8 mouse cellular contexts compared by ENCODE assay signal in genomic region chr17:45312510-45313266, GRCm38 (mm10).
DNase-seq lines count a peak whose midpoint lies in the region; ATAC-seq and TF ChIP-seq lines count a peak whose summit lies in the region.

No protein-coding gene starts in this region.

- no peak for TF ChIP-seq CTCF in stomach, postnatal 0 days (IDR thresholded peaks at IDR 0.05; ENCODE audit: low read depth)

- H3K9me3 ChIP-seq in forebrain, embryonic 16.5 days (ENCODE audit: control insufficient read depth, low read length), result no peaks in the 10 kb centered on the region
- H3K9me3 ChIP-seq in forebrain, embryonic 11.5 days (ENCODE audit: control insufficient read depth, low read length), result no peaks in the 10 kb centered on the region; the same call in 1 of the 2 replicates
- H3K9me3 ChIP-seq in lung, embryonic 15.5 days, result no peaks in the 10 kb centered on the region
- peaks cover 6% of the 10 kb centered on the region; the same call in 1 of the 2 replicates for H3K9me3 ChIP-seq in stomach, postnatal 0 days (ENCODE audit: control insufficient read depth, low read length)

- H3K27ac ChIP-seq in forebrain, embryonic 16.5 days (ENCODE audit: low read length), result no peak overlapping the region
- H3K27ac ChIP-seq in forebrain, embryonic 11.5 days (ENCODE audit: low read depth, low read length), result no peak overlapping the region
- no peak overlapping the region for H3K27ac ChIP-seq in lung, embryonic 15.5 days
- no peak overlapping the region for H3K27ac ChIP-seq in stomach, postnatal 0 days (replicated peaks)

- ATAC-seq in forebrain, embryonic 16.5 days, result peak; percentile 81
- no peak for ATAC-seq in forebrain, embryonic 11.5 days (replicated peaks; ENCODE audit: low FRiP score)
- peak; percentile 76 for ATAC-seq in lung, embryonic 15.5 days (ENCODE audit: borderline replicate concordance, extremely low read depth, low FRiP score, low TSS enrichment)
- peak; percentile 49; the same call in 1 of the 2 replicates for ATAC-seq in stomach, postnatal 0 days (ENCODE audit: low FRiP score, low TSS enrichment)

- TF ChIP-seq EP300 in stomach, postnatal 0 days (optimal IDR thresholded peaks at IDR 0.05), result no peak

- no peak overlapping the region for H3K4me2 ChIP-seq in forebrain, embryonic 16.5 days (ENCODE audit: low read length)
- H3K4me2 ChIP-seq in forebrain, embryonic 11.5 days (ENCODE audit: low read depth, low read length, severe bottlenecking), result no peak overlapping the region
- H3K4me2 ChIP-seq in lung, embryonic 15.5 days, result no peak overlapping the region
- no peak overlapping the region for H3K4me2 ChIP-seq in stomach, postnatal 0 days (replicated peaks; ENCODE audit: low read depth)

- DNase-seq in forebrain, embryonic 11.5 days (ENCODE audit: low spot score), result no peak
- peak; percentile 61 for DNase-seq in brain, embryonic 18.5 days (ENCODE audit: low read depth, low spot score)
- DNase-seq in gastrocnemius, postnatal 10 days, result peak; percentile 51
- peak; percentile 19 to 60 for DNase-seq in kidney, postnatal 25 days
- DNase-seq in stomach, postnatal 0 days (ENCODE audit: low spot score), result peak; percentile 23
- DNase-seq in embryo, embryonic 10.5 days (ENCODE audit: low spot score), result no peak

- H3K9ac ChIP-seq in forebrain, embryonic 16.5 days (replicated peaks; ENCODE audit: low read depth, low read length), result no peak overlapping the region
- H3K9ac ChIP-seq in forebrain, embryonic 11.5 days (ENCODE audit: low read length), result no peak overlapping the region
- H3K9ac ChIP-seq in lung, embryonic 15.5 days, result no peak overlapping the region
- no peak overlapping the region for H3K9ac ChIP-seq in stomach, postnatal 0 days (ENCODE audit: low read length)

- no peaks in the 10 kb centered on the region for H3K36me3 ChIP-seq in forebrain, embryonic 16.5 days (ENCODE audit: control insufficient read depth, insufficient read depth)
- no peaks in the 10 kb centered on the region for H3K36me3 ChIP-seq in forebrain, embryonic 11.5 days (ENCODE audit: control insufficient read depth, insufficient read depth, low read length)
- no peaks in the 10 kb centered on the region for H3K36me3 ChIP-seq in lung, embryonic 15.5 days
- no peaks in the 10 kb centered on the region for H3K36me3 ChIP-seq in stomach, postnatal 0 days (ENCODE audit: control insufficient read depth, insufficient read depth, low read length)

- no peak overlapping the region for H3K4me3 ChIP-seq in forebrain, embryonic 16.5 days (replicated peaks; ENCODE audit: low read length)
- no peak overlapping the region for H3K4me3 ChIP-seq in forebrain, embryonic 11.5 days (ENCODE audit: low read depth, low read length)
- no peak overlapping the region for H3K4me3 ChIP-seq in lung, embryonic 15.5 days
- no peak overlapping the region for H3K4me3 ChIP-seq in stomach, postnatal 0 days (ENCODE audit: low read depth, low read length)

- WGBS in forebrain, embryonic 16.5 days, result 48% methylated on average over 5 of the region's 5 CpGs
- WGBS in forebrain, embryonic 11.5 days, result 83% methylated on average over 5 of the region's 5 CpGs
- WGBS in lung, embryonic 15.5 days, result 43% methylated on average over 5 of the region's 5 CpGs
- WGBS in stomach, postnatal 0 days, result 36% methylated on average over 5 of the region's 5 CpGs

- H3K27me3 ChIP-seq in forebrain, embryonic 16.5 days (replicated peaks; ENCODE audit: control insufficient read depth, insufficient read depth, low read length), result no peaks in the 10 kb centered on the region
- H3K27me3 ChIP-seq in forebrain, embryonic 11.5 days (ENCODE audit: control insufficient read depth, insufficient read depth, low read length), result no peaks in the 10 kb centered on the region
- H3K27me3 ChIP-seq in lung, embryonic 15.5 days, result no peaks in the 10 kb centered on the region
- no peaks in the 10 kb centered on the region for H3K27me3 ChIP-seq in stomach, postnatal 0 days (ENCODE audit: control insufficient read depth, insufficient read depth, low read length)

- H3K4me1 ChIP-seq in forebrain, embryonic 16.5 days (replicated peaks; ENCODE audit: control insufficient read depth, insufficient read depth, low read length), result 0 out of 2 replicates have a peak, but pooled peaks cover 3% of the 10 kb centered on the region
- no peaks in the 10 kb centered on the region for H3K4me1 ChIP-seq in forebrain, embryonic 11.5 days (replicated peaks; ENCODE audit: control insufficient read depth, insufficient read depth, low read length)
- H3K4me1 ChIP-seq in lung, embryonic 15.5 days, result 0 out of 2 replicates have a peak, but pooled peaks cover 3% of the 10 kb centered on the region
- no peaks in the 10 kb centered on the region for H3K4me1 ChIP-seq in stomach, postnatal 0 days (replicated peaks; ENCODE audit: control insufficient read depth, insufficient read depth)

Comparison
In these comparisons a context has a peak if more than half of its experiments do, and no peak if none do; other contexts are left out.
1. DNase-seq: peak in brain, embryonic 18.5 days (single experiment), gastrocnemius, postnatal 10 days (single experiment), kidney, postnatal 25 days (2 of 2) and stomach, postnatal 0 days (single experiment); none in forebrain, embryonic 11.5 days (single experiment) and embryo, embryonic 10.5 days (single experiment).